Mouse (Mus musculus) cerebellum, adult 2 months (tissue): ENCODE measurements around the gene Ndufs7.

Source experiments
- CTCF ChIP-seq: fragments of 200-500 bp; IDR thresholded peaks from 2 replicates; pipeline ENCODE4 v1.5.1; 2011; ENCODE audit warnings: low read depth, mild to moderate bottlenecking, control low read depth, low read length, moderate library complexity, borderline replicate concordance; ENCODE audit not compliant: insufficient read depth
- POLR2A ChIP-seq: fragments of 200-500 bp; IDR thresholded peaks from 2 replicates; pipeline ENCODE4 v1.6.1; 2011; ENCODE audit warnings: low read length, control low read depth, borderline replicate concordance; ENCODE audit not compliant: insufficient read depth

GRCm38 (mm10) chr10:80252011-80252410 is 3.1 kb downstream of the Ndufs7 start:
- no peak for TF ChIP-seq CTCF
- no peak for TF ChIP-seq POLR2A
